Mouse (Mus musculus): ENCODE data around the gene Acsf2. TPM values are rescaled to one million over a fixed set of nuclear protein-coding genes. Genes with fewer than 3 reads are reported as not detected.

Gene Acsf2
- total and polyA plus RNA-seq, 3 experiments: 4.5 to 25.7 (median 7.5) TPM

GRCm38 (mm10) chr11:94546381-94546780 lies 55.3 kb downstream of the Acsf2 start:
- in situ Hi-C loops (cut with MboI; ENCODE audit: low pct_ligation_motif_present, low pct_unique_long_range_greater_than_20kb, low sequenced_read_pairs) (no loop called here), dilution Hi-C loops (cut with MboI; ENCODE audit: extremely low pct_ligation_motif_present, extremely low pct_unique_long_range_greater_than_20kb, low sequenced_read_pairs) (no loop called here)
- Histone ChIP-seq H3K36me3 (replicated peaks in 1 of 2; ENCODE audit: control insufficient read depth in 1 of 2, insufficient read depth in 1 of 2, low read length in 1 of 2) (peaks cover 3 to 41% of the 10 kb centered on the region in 2 experiments), H3K27me3 (replicated peaks) (no peaks in the 10 kb centered on the region), H3K79me2 (replicated peaks; ENCODE audit: control insufficient read depth, extremely low read depth, insufficient read depth, poor library complexity, severe bottlenecking) (no peaks in the 10 kb centered on the region), H3K4me3 (replicated peaks in 1 of 3; ENCODE audit: low read depth in 2 of 3, low read length in 2 of 3, poor library complexity in 1 of 3) (no peak overlapping the region), H3K27ac (ENCODE audit: insufficient read depth, low read depth) (no peak overlapping the region), H3K9me3 (replicated peaks; ENCODE audit: low read length) (peaks cover 2% of the 10 kb centered on the region), H3K4me2 (ENCODE audit: insufficient read depth, low read depth, poor library complexity, severe bottlenecking) (no peak overlapping the region), H3K9ac (ENCODE audit: insufficient read depth, low read depth) (no peak overlapping the region), H3K4me1 (ENCODE audit: control insufficient read depth in 1 of 2, insufficient read depth in 2 of 2) (peaks cover 2 to 25% of the 10 kb centered on the region in 2 experiments)
- DNase-seq (ENCODE audit: extremely low read depth): no peak
- no peak for TF ChIP-seq ELF1 (IDR thresholded peaks at IDR 0.05; ENCODE audit: low read depth, low read length)
- TF ChIP-seq CTCF (conservative IDR thresholded peaks at IDR 0.05 in 1 of 2, IDR thresholded peaks at IDR 0.05 in 1 of 2; ENCODE audit: low read depth in 2 of 2, low read length in 2 of 2): peak in 1 of 2 experiments; percentile 26; a peak in 2 of 4 replicates

DNA sequence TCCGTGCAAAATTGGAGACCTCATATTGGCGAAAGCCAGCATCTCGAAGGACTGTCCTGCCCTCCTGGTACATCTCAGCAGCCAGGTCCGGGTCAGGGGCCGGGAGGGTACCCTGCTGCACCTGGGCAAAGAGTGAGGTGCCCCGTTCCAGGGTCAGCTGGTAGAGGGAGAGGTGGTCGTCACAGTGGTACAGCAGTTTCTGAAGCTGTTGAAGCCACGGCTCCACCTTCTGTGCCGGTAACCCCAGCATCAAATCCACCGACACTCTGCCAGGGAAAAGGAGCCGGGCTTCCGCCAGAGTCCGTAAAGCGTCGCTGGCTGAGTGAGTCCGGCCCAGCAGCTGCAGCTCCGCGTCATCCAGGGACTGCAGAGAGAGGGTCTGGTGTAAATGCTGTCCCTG lies 57.2 kb downstream of the Acsf2 start:
- H3K4me1 ChIP-seq (ENCODE audit: control insufficient read depth in 1 of 2, insufficient read depth in 2 of 2): peaks cover 2 to 18% of the 10 kb centered on the region in 2 experiments
- H3K4me3 ChIP-seq (replicated peaks in 1 of 3; ENCODE audit: low read depth in 2 of 3, low read length in 2 of 3, poor library complexity in 1 of 3): no peak overlapping the region
- H3K79me2 ChIP-seq (replicated peaks; ENCODE audit: control insufficient read depth, extremely low read depth, insufficient read depth, poor library complexity, severe bottlenecking): no peaks in the 10 kb centered on the region
- no peaks in the 10 kb centered on the region for H3K9me3 ChIP-seq (replicated peaks; ENCODE audit: low read length)
- no peak for DNase-seq (ENCODE audit: extremely low read depth)
- H3K27me3 ChIP-seq (replicated peaks): no peaks in the 10 kb centered on the region
- H3K4me2 ChIP-seq (ENCODE audit: insufficient read depth, low read depth, poor library complexity, severe bottlenecking): no peak overlapping the region
- H3K9ac ChIP-seq (ENCODE audit: insufficient read depth, low read depth): no peak overlapping the region
- dilution Hi-C loops (cut with MboI; ENCODE audit: extremely low pct_ligation_motif_present, extremely low pct_unique_long_range_greater_than_20kb, low sequenced_read_pairs): no loop called here
- TF ChIP-seq MAX (IDR thresholded peaks at IDR 0.05; ENCODE audit: low read length) (no peak), NELFE (IDR thresholded peaks at IDR 0.05; ENCODE audit: low read depth, low read length) (no peak), NRF1 (IDR thresholded peaks at IDR 0.05; ENCODE audit: low read depth, low read length) (no peak), ZMIZ1 (IDR thresholded peaks at IDR 0.05; ENCODE audit: low read depth, low read length) (no peak), HCFC1 (IDR thresholded peaks at IDR 0.05; ENCODE audit: low read depth, low read length) (no peak), MEF2A (IDR thresholded peaks at IDR 0.05; ENCODE audit: borderline replicate concordance, low read depth, low read length) (no peak), GABPA (IDR thresholded peaks at IDR 0.05; ENCODE audit: insufficient replicate concordance, low read depth, low read length) (no peak), USF1 (IDR thresholded peaks at IDR 0.05; ENCODE audit: low read depth, low read length) (no peak), TCF12 (IDR thresholded peaks at IDR 0.05; ENCODE audit: low read depth, low read length) (no peak), SIN3A (IDR thresholded peaks at IDR 0.05; ENCODE audit: low read length) (no peak), ELF1 (IDR thresholded peaks at IDR 0.05; ENCODE audit: low read depth, low read length) (no peak), ZKSCAN1 (IDR thresholded peaks at IDR 0.05; ENCODE audit: borderline replicate concordance, low read depth, low read length) (no peak), ZNF384 (IDR thresholded peaks at IDR 0.05; ENCODE audit: low read depth, low read length) (no peak), ETS1 (conservative IDR thresholded peaks at IDR 0.05; ENCODE audit: low read depth, low read length) (no peak), SMC3 (IDR thresholded peaks at IDR 0.05; ENCODE audit: low read depth, low read length) (no peak), CHD1 (IDR thresholded peaks at IDR 0.05; ENCODE audit: low read depth, low read length) (no peak), POLR2A (IDR thresholded peaks at IDR 0.05; ENCODE audit: low read depth, low read length) (no peak), RAD21 (IDR thresholded peaks at IDR 0.05; ENCODE audit: low read depth, low read length) (no peak), ZC3H11A (IDR thresholded peaks at IDR 0.05; ENCODE audit: low read depth, low read length) (no peak)
- no peak overlapping the region for H3K27ac ChIP-seq (ENCODE audit: insufficient read depth, low read depth)
- in situ Hi-C loops (cut with MboI; ENCODE audit: low pct_ligation_motif_present, low pct_unique_long_range_greater_than_20kb, low sequenced_read_pairs): no loop called here
- H3K36me3 ChIP-seq (replicated peaks in 1 of 2; ENCODE audit: control insufficient read depth in 1 of 2, insufficient read depth in 1 of 2, low read length in 1 of 2): peaks cover 3 to 43% of the 10 kb centered on the region in 2 experiments
